Mouse (Mus musculus): ENCODE measurements around the gene Socs7.

- TF ChIP-seq POLR2A (IDR thresholded peaks at IDR 0.05; ENCODE audit: low read depth, low read length) (peak; percentile 18; the same call in 1 of the 2 replicates), CTCF (IDR thresholded peaks at IDR 0.05; ENCODE audit: extremely low read depth, insufficient read depth, insufficient read length, insufficient replicate concordance) (no peak)
Observed at GRCm38 (mm10) chr11:97315504-97316503, 46.5 kb upstream of the Socs7 start, which contains the start of gene Mrpl45.

Measured in spleen, adult 2 months (tissue).